Mouse (Mus musculus): ENCODE measurements at regions not wholly inside any gene's neighbourhood (a gene's known extent, or its start where the extent isn't known, plus 50 kb on each side); places are given as distances from the start of the nearest gene placed in this dataset.

DNA sequence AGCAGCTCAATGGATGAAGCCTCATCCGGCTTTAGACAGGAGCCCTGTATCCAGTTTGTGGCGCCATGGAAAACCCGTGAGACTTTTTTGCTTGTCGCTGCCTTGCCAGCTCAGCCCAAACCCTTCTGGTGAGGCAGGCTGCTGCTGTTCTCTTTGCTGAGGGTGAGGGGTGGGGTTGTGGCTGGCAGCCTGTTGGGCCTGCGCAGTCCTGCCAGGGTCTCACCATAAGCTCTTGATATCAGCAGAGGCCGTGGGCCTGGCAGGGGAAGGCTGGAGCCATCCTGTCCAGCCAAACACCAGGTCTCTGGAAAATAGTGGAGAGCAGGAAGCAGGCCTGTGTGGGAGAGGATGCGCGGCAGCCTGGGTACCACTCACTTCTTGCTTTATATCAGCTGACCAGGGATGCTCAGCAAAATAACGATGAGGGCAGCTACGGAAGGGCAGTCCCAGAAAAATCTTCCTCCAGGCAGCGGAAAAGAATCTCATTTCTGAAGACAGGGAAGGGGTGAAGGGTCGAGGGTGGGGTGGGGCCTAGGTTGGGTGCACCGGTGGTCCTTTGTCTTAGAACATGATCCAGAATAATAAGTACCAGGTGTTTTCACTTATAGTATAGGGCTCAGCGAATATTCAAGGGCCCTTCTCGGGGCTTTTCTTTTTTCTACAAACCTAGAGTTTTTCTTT is 73.4 kb upstream of the Medag start:
- peak; percentile 15 to 39 for DNase-seq

DNA sequence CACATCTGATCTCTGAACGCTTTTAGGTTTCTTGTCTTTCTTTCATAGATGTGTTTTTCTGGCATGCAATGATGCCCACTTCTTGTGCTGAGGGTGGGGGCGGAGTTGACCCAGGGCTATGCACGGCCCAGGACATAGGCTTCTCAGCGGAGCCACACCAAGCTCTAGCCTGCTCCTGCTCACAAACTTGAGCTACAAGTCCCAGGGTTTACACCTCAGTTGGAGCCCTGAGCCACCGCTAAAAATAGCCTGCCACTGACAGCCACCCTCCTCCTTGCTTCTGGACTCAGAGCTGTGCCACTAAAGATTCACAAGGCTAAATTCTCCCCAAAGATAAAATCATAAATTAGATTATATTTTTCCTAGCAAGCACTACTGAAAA is 72.9 kb upstream of the Medag start:
- peak; percentile 10 to 26 for DNase-seq

DNA sequence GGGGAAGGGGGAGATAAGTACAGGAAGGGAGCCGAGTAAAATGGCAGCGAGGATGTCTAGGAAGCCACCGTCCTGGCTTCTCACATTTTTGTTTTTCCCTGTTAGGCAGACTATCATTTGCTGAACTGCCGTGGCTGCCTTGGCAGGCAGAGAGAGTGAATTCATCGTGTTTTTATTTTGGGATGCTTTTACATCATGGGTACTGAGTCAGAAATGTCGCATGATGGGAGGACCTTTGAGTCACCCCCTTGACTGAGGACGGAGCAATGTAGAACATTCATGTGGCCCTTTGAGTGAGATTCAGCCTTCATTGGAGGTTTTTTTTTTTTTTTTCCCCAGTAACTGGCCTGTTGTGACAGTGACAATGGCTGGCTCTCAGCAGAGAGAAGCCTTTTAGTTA is 71.2 kb upstream of the Medag start:
- no peak for DNase-seq

DNA sequence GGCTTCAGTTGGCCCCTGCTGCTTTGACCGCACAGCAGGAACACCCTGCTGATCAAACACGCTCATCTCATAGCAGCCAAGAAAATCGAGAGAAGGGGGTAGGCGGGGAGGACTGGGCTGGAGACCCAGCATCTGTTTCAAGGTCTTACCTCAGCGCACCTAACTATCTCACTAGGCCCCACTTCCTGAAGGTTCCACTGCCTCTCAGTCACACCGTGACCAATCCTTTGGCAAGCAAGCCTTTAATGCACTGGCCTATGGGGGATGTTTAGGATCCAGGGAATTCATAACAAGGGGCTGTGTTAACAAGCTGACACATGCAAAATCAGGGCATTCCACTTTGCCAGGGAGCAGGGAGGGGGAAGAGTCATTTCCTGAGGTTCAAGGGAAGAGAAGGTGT is 70.1 kb upstream of the Medag start:
- no peak for DNase-seq

DNA sequence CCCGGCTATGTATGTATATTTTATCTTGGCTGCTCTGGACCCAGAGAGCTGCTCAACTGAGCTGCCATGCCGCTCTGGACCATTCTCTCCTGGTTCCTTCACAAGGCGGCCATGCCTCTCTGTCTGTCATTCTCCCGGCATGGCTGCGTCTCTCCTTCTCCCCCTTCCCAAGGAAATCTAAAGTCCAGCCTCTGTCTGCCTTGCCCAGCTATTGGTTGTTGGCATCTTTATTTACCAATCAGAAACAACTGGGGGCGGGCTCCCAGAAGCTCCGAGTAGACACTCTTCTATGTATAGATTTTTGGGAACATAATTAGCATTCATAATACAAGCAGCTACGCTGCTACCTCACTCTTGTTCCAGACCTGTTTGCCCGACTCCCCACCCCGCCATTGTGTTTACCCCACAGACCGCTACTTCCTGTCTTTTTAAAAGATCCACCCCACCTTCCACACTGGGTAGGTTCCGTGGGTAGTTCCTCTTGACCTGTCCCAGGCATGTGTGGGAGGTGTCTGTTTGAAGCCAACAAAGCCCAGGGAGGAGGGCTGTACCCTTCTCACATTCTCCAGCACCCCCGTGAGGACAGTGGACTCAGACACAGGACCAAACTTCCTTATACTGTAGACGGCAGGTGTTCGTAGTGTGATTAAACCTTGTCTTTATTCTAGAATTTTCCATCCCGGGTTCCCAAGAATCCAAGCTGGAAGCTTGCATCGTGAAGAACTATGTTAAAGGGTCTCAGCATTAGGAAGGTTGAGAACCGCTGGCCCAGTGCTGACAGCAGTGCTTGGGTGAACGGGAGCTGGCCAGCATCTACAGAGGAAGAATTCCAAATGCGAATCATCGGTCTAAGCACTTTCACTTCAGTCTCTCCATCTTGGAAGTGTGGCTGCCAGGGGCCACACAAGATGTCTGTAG is 67.7 kb upstream of the Medag start:
- DNase-seq, result no peak

DNA sequence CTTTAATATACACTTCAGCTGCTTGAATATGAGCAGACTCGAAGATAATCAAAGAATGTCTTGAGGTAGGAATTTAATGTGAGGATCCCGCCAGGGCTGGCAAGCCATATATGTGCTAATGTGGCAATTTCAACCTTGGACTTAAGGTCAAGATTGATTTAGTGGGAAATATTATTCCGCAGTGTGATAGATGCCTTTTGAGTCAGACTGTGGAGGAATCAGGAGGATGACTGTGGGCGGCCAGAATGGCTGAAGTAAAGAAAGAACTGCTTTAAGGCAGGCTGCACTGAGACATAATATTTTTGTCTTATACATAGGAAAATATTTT is 67.1 kb upstream of the Medag start:
- no peak for DNase-seq

DNA sequence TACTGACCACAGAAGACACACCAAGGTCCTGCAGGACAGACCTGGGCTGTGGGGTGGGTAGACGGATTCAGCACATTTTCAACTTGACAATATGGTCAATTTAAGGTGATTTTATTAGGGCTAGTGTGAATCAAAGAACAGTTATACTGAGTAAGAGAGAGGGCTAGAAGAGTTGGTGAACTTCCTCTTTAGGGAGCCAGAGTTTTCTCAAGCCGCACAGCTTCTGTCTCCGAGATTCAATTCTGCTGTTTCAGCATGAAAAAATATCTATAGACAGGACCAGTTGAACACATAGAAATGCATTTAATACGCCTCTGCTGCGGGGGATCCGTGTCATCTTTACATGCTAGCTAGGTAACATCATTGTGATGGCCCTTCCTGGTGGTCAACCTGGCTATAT is 66.4 kb upstream of the Medag start:
- DNase-seq, result no peak

DNA sequence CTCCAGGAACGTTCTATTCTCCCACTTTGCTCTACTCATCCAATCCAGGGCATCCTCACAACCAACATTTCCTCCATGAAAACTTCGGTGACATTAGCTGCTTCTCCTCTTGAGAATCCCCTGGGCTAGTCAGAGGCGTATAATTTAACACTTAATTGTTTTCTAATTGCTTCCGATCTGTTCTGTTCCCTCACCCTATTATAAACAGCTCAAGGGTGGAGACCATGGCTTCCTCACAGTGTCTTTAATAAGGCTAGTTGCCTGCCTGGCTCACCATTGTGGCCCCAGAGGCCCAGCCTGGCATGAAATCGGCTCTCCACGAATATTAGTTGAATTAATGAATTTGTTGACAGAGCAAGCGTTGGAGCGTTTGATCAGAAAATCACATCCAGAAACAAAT is 61.9 kb upstream of the Medag start:
- DNase-seq, result no peak

DNA sequence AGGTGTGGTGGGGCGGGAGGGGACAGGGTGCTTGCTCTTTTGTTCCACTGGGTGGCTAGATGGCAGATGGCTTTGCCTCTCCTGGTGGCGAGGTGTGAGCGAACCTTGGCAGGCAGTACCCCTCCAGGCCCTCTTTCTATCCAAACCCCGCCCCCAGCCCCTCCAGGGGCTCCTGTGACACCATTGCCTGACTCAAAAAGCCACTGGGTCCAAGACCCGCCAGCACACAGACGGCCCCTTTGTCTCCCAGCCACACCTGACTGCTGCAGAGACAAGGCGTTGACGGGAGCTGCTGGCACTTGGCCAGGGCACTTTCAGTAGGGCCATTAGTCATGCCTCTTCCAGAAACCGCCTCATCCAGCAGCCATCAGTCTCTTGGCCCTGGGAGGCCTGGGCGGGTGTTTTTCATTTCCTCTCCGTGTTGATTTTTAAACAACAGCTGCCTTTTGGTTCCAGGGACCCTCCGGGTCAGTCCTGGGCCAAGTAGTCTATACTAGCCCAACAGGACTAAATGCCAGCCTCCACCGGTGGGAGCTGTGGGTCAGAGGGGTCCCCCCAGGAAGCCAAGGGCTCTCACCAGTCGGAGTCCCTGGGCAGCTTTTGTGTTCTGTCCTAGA is 58.4 kb upstream of the Medag start:
- DNase-seq, result peak; percentile 70 to 72

DNA sequence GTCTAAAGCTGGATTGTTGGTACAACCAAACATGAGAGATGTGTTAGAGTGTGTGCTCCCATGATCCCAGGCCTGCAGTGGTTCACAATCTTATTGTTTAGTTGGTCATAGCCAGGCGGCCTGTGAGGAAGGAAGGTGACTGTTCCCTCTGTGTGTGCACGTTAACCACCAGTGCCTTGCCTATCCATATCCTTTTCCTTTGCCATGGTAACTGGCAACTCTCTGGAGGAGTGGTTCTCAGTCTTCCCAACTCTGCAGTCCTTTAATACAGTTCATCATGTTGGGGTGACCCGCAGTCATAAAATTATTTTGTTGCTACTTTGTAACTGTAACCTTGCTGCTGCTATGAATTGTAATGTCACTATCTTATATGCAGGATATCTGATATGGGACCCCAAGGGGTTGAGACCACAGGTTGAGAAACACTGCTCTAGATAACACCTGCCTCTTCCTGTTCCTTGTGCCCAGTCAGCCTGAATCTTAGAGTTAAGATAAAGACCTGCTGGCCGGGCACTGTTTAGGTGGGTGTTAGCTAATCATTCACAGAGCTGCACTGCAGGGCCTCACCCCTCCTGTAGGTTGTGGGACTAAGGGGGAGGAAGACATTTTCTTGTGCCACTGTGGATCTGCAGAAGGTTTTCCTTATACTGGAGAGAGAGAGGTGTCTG is 57.0 kb upstream of the Medag start:
- DNase-seq, result no peak

DNA sequence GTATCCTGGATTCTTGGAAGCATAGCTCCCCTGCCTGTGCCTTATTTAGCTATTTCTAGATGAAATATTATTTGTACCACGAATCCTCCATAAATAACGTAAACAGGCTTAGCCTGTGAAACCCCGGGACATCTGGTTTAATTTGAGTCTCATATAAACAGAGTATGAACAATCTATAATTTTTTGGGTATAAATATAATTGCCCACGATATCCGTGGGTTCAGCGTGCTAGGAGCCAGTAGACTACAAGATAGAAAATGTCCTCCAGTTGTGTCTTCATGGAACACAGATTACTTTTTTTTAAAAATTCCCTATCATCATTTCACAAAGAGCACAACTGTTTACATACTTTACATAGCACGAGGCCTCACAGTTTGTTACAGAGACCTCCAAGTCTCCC is 56.4 kb upstream of the Medag start:
- DNase-seq, result no peak

DNA sequence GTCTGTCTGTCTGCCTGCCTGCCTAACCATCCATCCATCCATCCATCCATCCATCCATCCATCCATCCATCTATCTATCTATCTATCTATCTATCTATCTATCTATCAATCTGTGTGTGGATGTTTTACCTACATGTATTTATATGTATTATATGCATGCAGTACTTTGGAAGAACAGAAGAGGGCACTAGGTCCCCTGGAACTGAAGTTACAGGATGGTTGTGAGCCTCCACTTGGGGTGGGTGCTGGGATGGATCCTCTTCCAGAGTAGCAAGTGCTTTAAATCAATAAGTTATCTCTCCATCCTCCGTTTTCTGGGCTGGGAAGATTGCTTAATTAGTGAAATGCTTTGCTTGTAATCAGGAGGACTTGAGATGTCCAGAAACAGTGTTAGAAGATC is 54.6 kb upstream of the Medag start:
- DNase-seq, result no peak
